Mouse (Mus musculus) embryonic facial prominence, embryonic 14.5 days (tissue): ENCODE data around the gene Upf2. TPM values are rescaled to one million over a fixed set of nuclear protein-coding genes. Genes with fewer than 3 reads are reported as not detected.

Experiments
- ATAC-seq: fragments of 200-750 bp; cut with Nextera tagmentation; 2 replicates; pipeline ENCODE4 v1.8.0; 2017; ENCODE audit warnings: low read depth, moderate number of reproducible peaks, moderate TSS enrichment
- DNase-seq: peaks from one replicate; pipeline ENCODE4 v3.0.0-alpha.2; 2015; ENCODE audit warnings: low spot score
- H3K27ac ChIP-seq: fragments of 300-500 bp; sonication (generic); replicated peaks from 2 replicates; pipeline ENCODE4 v1.5.1; 2014; ENCODE audit warnings: low read depth, mild to moderate bottlenecking, low read length, moderate library complexity
- H3K27me3 ChIP-seq: fragments of 300-500 bp; sonication (generic); replicated peaks from 2 replicates; pipeline ENCODE4 v1.6.1; 2014; ENCODE audit warnings: low read length; ENCODE audit not compliant: control insufficient read depth, insufficient read depth
- H3K36me3 ChIP-seq: fragments of 300-500 bp; sonication (generic); 2 replicates; pipeline ENCODE4 v1.6.1; 2014; ENCODE audit warnings: low read length, mixed read lengths; ENCODE audit not compliant: control insufficient read depth, insufficient read depth
- H3K4me1 ChIP-seq: fragments of 300-500 bp; sonication (generic); 2 replicates; pipeline ENCODE4 v1.6.1; 2014; ENCODE audit warnings: antibody characterized with exemption, low read length; ENCODE audit not compliant: control insufficient read depth, insufficient read depth
- H3K4me2 ChIP-seq: fragments of 300-500 bp; sonication (generic); 2 replicates; pipeline ENCODE4 v1.6.1; 2014; ENCODE audit warnings: low read depth, mild to moderate bottlenecking, low read length, moderate library complexity, mixed read lengths
- H3K4me3 ChIP-seq: fragments of 300-500 bp; sonication (generic); 2 replicates; pipeline ENCODE4 v1.5.1; 2014; ENCODE audit warnings: low read depth, mild to moderate bottlenecking, low read length
- H3K9ac ChIP-seq: fragments of 300-500 bp; sonication (generic); 2 replicates; pipeline ENCODE4 v1.6.1; 2014; ENCODE audit warnings: low read depth, mild to moderate bottlenecking, low read length, moderate library complexity, mixed read lengths
- H3K9me3 ChIP-seq: fragments of 300-500 bp; sonication (generic); 2 replicates; pipeline ENCODE4 v1.6.1; 2016; ENCODE audit warnings: low read length; ENCODE audit not compliant: control insufficient read depth
- WGBS: fragments of 180-500 bp; shearing (Covaris S2); extraction: QIAGEN DNeasy Blood & Tissue Kit; methylation state at CpG from one replicate; pipeline ENCODE4 v1.1.7; 2014; 5-methylcytosine and 5-hydroxymethylcytosine counted together
- polyA plus RNA-seq: library from polyadenylated mRNA; unstranded; fragments of >200 nt; fragmentation: Nextera tagmentation; extraction: Ambion mirVana; gene quantifications from 2 replicates; pipeline ENCODE4 v1.2.1, GENCODE M21; 2014

Gene Upf2
- polyA plus RNA-seq, 1 experiment from 2014 or later, result 9.0 TPM

- Histone ChIP-seq H3K9ac (peak overlapping the region; percentile 64), H3K4me1 (peaks cover 16% of the 10 kb centered on the region; the same call in 1 of the 2 replicates), H3K36me3 (no peaks in the 10 kb centered on the region), H3K4me2 (peak overlapping the region; percentile 89), H3K27me3 (peaks cover 9% of the 10 kb centered on the region), H3K9me3 (no peaks in the 10 kb centered on the region), H3K4me3 (peak overlapping the region; percentile 50), H3K27ac (no peak overlapping the region)
- WGBS, result 15% methylated on average over 30 of the region's 51 CpGs
- peak; percentile 67 for ATAC-seq
- DNase-seq, result peak; percentile 55
Observed at GRCm38 (mm10) chr2:6100027-6100749, 148.9 kb downstream of the Upf2 start.

GRCm38 (mm10) chr2:6100755-6101154, 149.5 kb downstream of the Upf2 start:
- Histone ChIP-seq H3K27ac (no peak overlapping the region), H3K9me3 (no peaks in the 10 kb centered on the region), H3K4me1 (peaks cover 16% of the 10 kb centered on the region; the same call in 1 of the 2 replicates), H3K4me3 (peak overlapping the region; percentile 50), H3K27me3 (peaks cover 9% of the 10 kb centered on the region), H3K36me3 (no peaks in the 10 kb centered on the region), H3K4me2 (peak overlapping the region; percentile 89), H3K9ac (peak overlapping the region; percentile 64)
- 42% methylated on average over 18 of the region's 20 CpGs for WGBS
- DNase-seq (no peak), ATAC-seq (no peak)

- Histone ChIP-seq H3K36me3 (no peaks in the 10 kb centered on the region), H3K9me3 (no peaks in the 10 kb centered on the region), H3K9ac (no peak overlapping the region), H3K4me3 (no peak overlapping the region), H3K4me1 (peaks cover 2% of the 10 kb centered on the region; the same call in 1 of the 2 replicates), H3K4me2 (no peak overlapping the region), H3K27ac (no peak overlapping the region), H3K27me3 (peaks cover 5% of the 10 kb centered on the region; the same call in 1 of the 2 replicates)
- 90% methylated on average over 2 of the region's 2 CpGs for WGBS
- DNase-seq (no peak), ATAC-seq (no peak)
Observed at GRCm38 (mm10) chr2:6105437-6105836, 154.2 kb downstream of the Upf2 start.

Other genes starting within 250 kb of the Upf2 start
- gene Camk1d, start 237.0 kb upstream of the Upf2 start, polyA plus RNA-seq, result 6.2 and 7.0 TPM in 2 replicates
- 53.4 and 57.2 TPM in 2 replicates for gene Nudt5, start 106.5 kb upstream of the Upf2 start, polyA plus RNA-seq
- gene Cdc123, start 106.3 kb upstream of the Upf2 start, polyA plus RNA-seq, result 259 and 265 TPM in 2 replicates
- gene Gm13199, start 88.5 kb upstream of the Upf2 start, polyA plus RNA-seq, result 1.1 and 1.5 TPM in 2 replicates
- 69.4 and 79.2 TPM in 2 replicates for gene Sec61a2, start 56.0 kb upstream of the Upf2 start, polyA plus RNA-seq
- gene Dhtkd1, start 8.7 kb upstream of the Upf2 start, polyA plus RNA-seq, result 1.9 and 2.2 TPM in 2 replicates
- 9.9 and 10.8 TPM in 2 replicates for gene Proser2, start 178.7 kb downstream of the Upf2 start, polyA plus RNA-seq